Mouse (Mus musculus): ENCODE data around the gene Kctd19.

DNA sequence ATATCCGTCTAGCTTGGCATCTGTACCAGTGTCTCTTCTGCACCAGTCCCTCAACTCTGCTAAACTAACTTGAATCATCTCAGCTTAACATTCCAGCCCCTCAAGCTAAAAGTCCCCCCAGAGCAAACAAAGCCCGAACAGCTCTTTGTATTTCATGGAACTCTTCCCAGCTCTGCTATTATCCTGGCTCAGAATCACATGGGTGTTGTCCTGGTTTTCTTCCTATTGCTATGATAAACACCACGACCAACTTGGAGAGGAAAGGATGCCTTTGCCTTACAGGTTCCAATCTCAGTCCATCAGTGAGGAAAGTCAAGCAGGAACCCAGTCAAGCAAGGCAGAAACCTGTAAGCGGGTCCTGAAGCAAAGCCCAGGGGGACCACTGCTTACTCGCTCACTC lies 20.2 kb upstream of the Kctd19 start:
- TF ChIP-seq POLR2A (IDR thresholded peaks at IDR 0.05; ENCODE audit: borderline replicate concordance, extremely low read depth, low read depth, low read length) (no peak), CTCF (IDR thresholded peaks at IDR 0.05; ENCODE audit: insufficient read depth, low read length) (no peak)

Measured in lung, adult 2 months (tissue).